Mouse (Mus musculus) neural tube, embryonic 13.5 days (tissue): ENCODE data around the gene Defb21. TPM values are rescaled to one million over a fixed set of nuclear protein-coding genes. Genes with fewer than 3 reads are reported as not detected.

ENCODE experiments used
- ATAC-seq: fragments of 200-750 bp; cut with Nextera tagmentation; 2 replicates; pipeline ENCODE4 v1.8.0; 2017; ENCODE audit warnings: low read depth, mild to moderate bottlenecking, moderate TSS enrichment, moderate library complexity
- H3K27ac ChIP-seq: fragments of 300-500 bp; sonication (generic); replicated peaks from 2 replicates; pipeline ENCODE4 v1.5.1; 2015; ENCODE audit warnings: moderate library complexity, mild to moderate bottlenecking, inconsistent platforms
- H3K27me3 ChIP-seq: fragments of 300-500 bp; sonication (generic); 2 replicates; pipeline ENCODE4 v1.6.1; 2015; ENCODE audit warnings: mild to moderate bottlenecking, inconsistent platforms
- H3K36me3 ChIP-seq: fragments of 300-500 bp; sonication (generic); 2 replicates; pipeline ENCODE4 v1.6.1; 2015; ENCODE audit warnings: mild to moderate bottlenecking, inconsistent platforms
- H3K4me1 ChIP-seq: fragments of 300-500 bp; sonication (generic); replicated peaks from 2 replicates; pipeline ENCODE4 v1.6.1; 2015; ENCODE audit warnings: inconsistent platforms
- H3K4me2 ChIP-seq: fragments of 300-500 bp; sonication (generic); 2 replicates; pipeline ENCODE4 v1.6.1; 2015; ENCODE audit warnings: inconsistent platforms, mild to moderate bottlenecking, moderate library complexity
- H3K4me3 ChIP-seq: fragments of 300-500 bp; sonication (generic); 2 replicates; pipeline ENCODE4 v1.5.1; 2015; ENCODE audit warnings: mild to moderate bottlenecking, inconsistent platforms
- H3K9ac ChIP-seq: fragments of 300-500 bp; sonication (generic); 2 replicates; pipeline ENCODE4 v1.6.1; 2015; ENCODE audit warnings: moderate library complexity, mild to moderate bottlenecking, inconsistent platforms
- H3K9me3 ChIP-seq: fragments of 300-500 bp; sonication (generic); 2 replicates; pipeline ENCODE4 v1.6.1; 2016; ENCODE audit warnings: inconsistent platforms
- WGBS: fragments of 180-500 bp; shearing (Covaris S2); methylation state at CpG from one replicate; pipeline ENCODE4 v1.1.7; 2015; 5-methylcytosine and 5-hydroxymethylcytosine counted together
- polyA plus RNA-seq: library from polyadenylated mRNA; unstranded; fragments of >200 nt; fragmentation: Nextera tagmentation; extraction: Ambion mirVana; gene quantifications from 2 replicates; pipeline ENCODE4 v1.2.1, GENCODE M21; 2015

The Defb21 gene
- polyA plus RNA-seq, 1 experiment from 2014 or later = not detected

- H3K9ac ChIP-seq = no peak overlapping the region
- H3K27me3 ChIP-seq = no peaks in the 10 kb centered on the region
- no peaks in the 10 kb centered on the region for H3K4me1 ChIP-seq
- H3K9me3 ChIP-seq = no peaks in the 10 kb centered on the region
- no peaks in the 10 kb centered on the region for H3K36me3 ChIP-seq
- H3K27ac ChIP-seq = no peak overlapping the region
- 87% methylated on average over 8 of the region's 8 CpGs for WGBS
- no peak overlapping the region for H3K4me2 ChIP-seq
- no peak for ATAC-seq
- H3K4me3 ChIP-seq = no peak overlapping the region
These were observed 940 bp downstream of the Defb21 start for GRCm38 (mm10) chr2:152573484-152573883.

GRCm38 (mm10) chr2:152580107-152580506 is 7.6 kb downstream of the Defb21 start, which contains the start of gene Defb19:
Gene Defb19 (minus strand): TSS chr2:152580312.
- Histone ChIP-seq H3K4me3 (no peak within 1 kb of the TSS), H3K9me3 (no peaks in the 10 kb centered on the region), H3K27ac (no peak within 1 kb of the TSS), H3K4me2 (no peak within 1 kb of the TSS), H3K27me3 (no peaks in the 10 kb centered on the region), H3K9ac (no peak within 1 kb of the TSS), H3K36me3 (no peaks in the 10 kb centered on the region), H3K4me1 (no peaks in the 10 kb centered on the region)
- WGBS = 79% methylated on average over 7 of the region's 7 CpGs
- ATAC-seq = no peak

GRCm38 (mm10) chr2:152580612-152581011 is 8.1 kb downstream of the Defb21 start:
- Histone ChIP-seq H3K4me2 (no peak overlapping the region), H3K9ac (no peak overlapping the region), H3K36me3 (no peaks in the 10 kb centered on the region), H3K9me3 (no peaks in the 10 kb centered on the region), H3K27me3 (no peaks in the 10 kb centered on the region), H3K27ac (no peak overlapping the region), H3K4me1 (no peaks in the 10 kb centered on the region), H3K4me3 (no peak overlapping the region)
- ATAC-seq = no peak
- 91% methylated on average over 11 of the region's 11 CpGs for WGBS

- H3K4me2 ChIP-seq = no peak overlapping the region
- H3K27me3 ChIP-seq = no peaks in the 10 kb centered on the region
- H3K9ac ChIP-seq = no peak overlapping the region
- H3K4me1 ChIP-seq = no peaks in the 10 kb centered on the region
- no peak for ATAC-seq
- no peak overlapping the region for H3K4me3 ChIP-seq
- H3K36me3 ChIP-seq = no peaks in the 10 kb centered on the region
- H3K9me3 ChIP-seq = no peaks in the 10 kb centered on the region
- no peak overlapping the region for H3K27ac ChIP-seq
- whole genome bisulfite sequencing = 73% methylated on average over 4 of the region's 4 CpGs
These were observed 14.5 kb downstream of the Defb21 start for GRCm38 (mm10) chr2:152586926-152587560.

- Histone ChIP-seq H3K36me3 (no peaks in the 10 kb centered on the region), H3K27me3 (no peaks in the 10 kb centered on the region), H3K27ac (no peak overlapping the region), H3K9ac (no peak overlapping the region), H3K4me2 (no peak overlapping the region), H3K4me3 (no peak overlapping the region), H3K4me1 (no peaks in the 10 kb centered on the region), H3K9me3 (no peaks in the 10 kb centered on the region)
- 40% methylated on average over 2 of the region's 2 CpGs for WGBS
- no peak for ATAC-seq
These were observed 15.9 kb downstream of the Defb21 start for GRCm38 (mm10) chr2:152588450-152588849.

GRCm38 (mm10) chr2:152589021-152589420 is 16.5 kb downstream of the Defb21 start:
- Histone ChIP-seq H3K4me3 (no peak overlapping the region), H3K4me1 (no peaks in the 10 kb centered on the region), H3K36me3 (no peaks in the 10 kb centered on the region), H3K4me2 (no peak overlapping the region), H3K9me3 (no peaks in the 10 kb centered on the region), H3K27me3 (no peaks in the 10 kb centered on the region), H3K9ac (no peak overlapping the region), H3K27ac (no peak overlapping the region)
- no peak for ATAC-seq
- WGBS = 60% methylated on average over 6 of the region's 6 CpGs

- ATAC-seq = no peak
These were observed 26.8 kb downstream of the Defb21 start, which contains the start of gene Defb45 for GRCm38 (mm10) chr2:152599299-152599698. Gene Defb45 (minus strand): TSS chr2:152599399.

GRCm38 (mm10) chr2:152600076-152600475 is 27.5 kb downstream of the Defb21 start:
- Histone ChIP-seq H3K36me3 (no peaks in the 10 kb centered on the region), H3K27me3 (no peaks in the 10 kb centered on the region), H3K4me2 (no peak overlapping the region), H3K9me3 (no peaks in the 10 kb centered on the region), H3K27ac (no peak overlapping the region), H3K4me3 (no peak overlapping the region), H3K9ac (no peak overlapping the region), H3K4me1 (no peaks in the 10 kb centered on the region)
- ATAC-seq = no peak
- whole genome bisulfite sequencing = 73% methylated on average over 6 of the region's 6 CpGs

More at GRCm38 (mm10) chr2:152599299-152599698, 26.8 kb downstream of the Defb21 start, which contains the start of gene Defb45:
- Histone ChIP-seq H3K9ac (no peak within 1 kb of the TSS), H3K4me1 (no peaks in the 10 kb centered on the region), H3K27me3 (no peaks in the 10 kb centered on the region), H3K36me3 (no peaks in the 10 kb centered on the region), H3K9me3 (no peaks in the 10 kb centered on the region), H3K27ac (no peak within 1 kb of the TSS), H3K4me3 (no peak within 1 kb of the TSS), H3K4me2 (no peak within 1 kb of the TSS)
- 64% methylated on average over 7 of the region's 7 CpGs for WGBS

- Histone ChIP-seq H3K9me3 (no peaks in the 10 kb centered on the region), H3K9ac (no peak overlapping the region), H3K4me1 (no peaks in the 10 kb centered on the region), H3K4me2 (no peak overlapping the region), H3K4me3 (no peak overlapping the region), H3K27ac (no peak overlapping the region), H3K27me3 (no peaks in the 10 kb centered on the region), H3K36me3 (no peaks in the 10 kb centered on the region)
- ATAC-seq = no peak
- WGBS = 78% methylated on average over 4 of the region's 4 CpGs
These were observed 28.9 kb downstream of the Defb21 start for GRCm38 (mm10) chr2:152601275-152601960.

GRCm38 (mm10) chr2:152604057-152604456 is 31.5 kb downstream of the Defb21 start, which contains the start of gene Defb36:
Gene Defb36 (plus strand): TSS chr2:152604327.
- no peak for ATAC-seq
- WGBS = 87% methylated on average over 15 of the region's 15 CpGs
- Histone ChIP-seq H3K9ac (no peak within 1 kb of the TSS), H3K27me3 (no peaks in the 10 kb centered on the region), H3K4me3 (no peak within 1 kb of the TSS), H3K9me3 (peaks cover 4% of the 10 kb centered on the region; the same call in 1 of the 2 replicates), H3K36me3 (no peaks in the 10 kb centered on the region), H3K27ac (no peak within 1 kb of the TSS), H3K4me2 (no peak within 1 kb of the TSS), H3K4me1 (no peaks in the 10 kb centered on the region)

- ATAC-seq = no peak
- Histone ChIP-seq H3K9me3 (peaks cover 4% of the 10 kb centered on the region; the same call in 1 of the 2 replicates), H3K4me3 (no peak overlapping the region), H3K9ac (no peak overlapping the region), H3K4me2 (no peak overlapping the region), H3K27ac (no peak overlapping the region), H3K27me3 (no peaks in the 10 kb centered on the region), H3K4me1 (no peaks in the 10 kb centered on the region), H3K36me3 (no peaks in the 10 kb centered on the region)
- WGBS = 63% methylated on average over 6 of the region's 6 CpGs
These were observed 35.2 kb downstream of the Defb21 start for GRCm38 (mm10) chr2:152607746-152608145.

GRCm38 (mm10) chr2:152608719-152609118 is 36.2 kb downstream of the Defb21 start:
- Histone ChIP-seq H3K9ac (no peak overlapping the region), H3K9me3 (peaks cover 4% of the 10 kb centered on the region; the same call in 1 of the 2 replicates), H3K4me1 (no peaks in the 10 kb centered on the region), H3K27me3 (no peaks in the 10 kb centered on the region), H3K36me3 (no peaks in the 10 kb centered on the region), H3K27ac (no peak overlapping the region), H3K4me3 (no peak overlapping the region), H3K4me2 (no peak overlapping the region)
- WGBS = 81% methylated on average over 1 of the region's 1 CpGs
- no peak for ATAC-seq
